Mouse (Mus musculus) adrenal gland, adult 8-10 months (tissue): ENCODE data around the gene Sat2. TPM values are rescaled to one million over a fixed set of nuclear protein-coding genes. Genes with fewer than 3 reads are reported as not detected.

Experiments
- DNase-seq: peaks from one replicate; pipeline ENCODE4 v3.0.0; 2022
- microRNA-seq, 2 experiments: library from miRNA; unstranded; fragments of <30 nt; microRNA quantifications; one replicate each; pipeline ENCODE4 v1.2.0; 2022
- total RNA-seq, 4 experiments: library from RNA; stranded (reverse); gene quantifications; 2 replicates each; pipeline ENCODE4 v1.2.4; 2022

Gene Sat2
- total RNA-seq, 4 experiments from 2014 or later: 7.3 to 17.8 (median 12.8) TPM

- peak; percentile 100 for DNase-seq
These were observed 50.4 kb downstream of the Sat2 start, which contains the start of gene Eif4a1 for GRCm38 (mm10) chr11:69672211-69672706. Gene Eif4a1, minus strand, starts transcription at chr11:69672423.

Small RNAs within 50 kb of the gene (microRNA-seq; reads per million reads assigned to microRNA genes)
- gene Mir1934: 3.7 to 4.2 reads per million in 2 experiments
- gene Mir467f: 0 reads per million in 2 experiments

Other genes starting within 250 kb of the Sat2 start
- 100 to 1,000 TPM; 138 to 160 (median 154) TPM for gene Naa38, start 226.5 kb upstream of the Sat2 start, total RNA-seq
- 10 to 100 TPM; 53.9 to 65.7 (median 60.5) TPM for gene Cyb5d1, start 226.4 kb upstream of the Sat2 start, total RNA-seq
- 10 to 100 TPM in 2 of 4 experiments, 1 to 10 TPM in 2; 6.3 to 16.0 (median 10.4) TPM for gene Tmem88, start 223.8 kb upstream of the Sat2 start, total RNA-seq
- 10 to 100 TPM; 20.4 to 44.2 (median 35.1) TPM for gene Kdm6b, start 208.3 kb upstream of the Sat2 start, total RNA-seq
- 1 to 10 TPM in 1 of 4 experiments, under 1 TPM in 3; 0.14 to 1.0 (median 0.70) TPM for gene Dnah2, start 72.9 kb upstream of the Sat2 start, total RNA-seq
- under 1 TPM; 0.77 to 0.86 (median 0.81) TPM for gene Efnb3, start 61.8 kb upstream of the Sat2 start, total RNA-seq
- 10 to 100 TPM in 3 of 4 experiments, 1 to 10 TPM in 1; 9.1 to 11.9 (median 11.0) TPM for gene Wrap53, start 41.8 kb upstream of the Sat2 start, total RNA-seq
- 10 to 100 TPM; 57.6 to 71.1 (median 64.0) TPM for gene Trp53, start 41.7 kb upstream of the Sat2 start, total RNA-seq
- gene Atp1b2, start 16.1 kb upstream of the Sat2 start, total RNA-seq: 10 to 100 TPM; 22.5 to 47.8 (median 38.2) TPM
- not detected for gene Shbg, start 4.1 kb upstream of the Sat2 start, total RNA-seq
- 100 to 1,000 TPM in 1 of 4 experiments, 10 to 100 TPM in 3; 75.8 to 112 (median 91.2) TPM for gene Fxr2, start 11.0 kb downstream of the Sat2 start, total RNA-seq
- gene Sox15, start 33.3 kb downstream of the Sat2 start, total RNA-seq: not detected
- 100 to 1,000 TPM; 107 to 123 (median 113) TPM for gene Mpdu1, start 40.6 kb downstream of the Sat2 start, total RNA-seq
- 10 to 100 TPM; 17.9 to 43.8 (median 30.0) TPM for gene Cd68, start 44.1 kb downstream of the Sat2 start, total RNA-seq
- 100 to 1,000 TPM; 500 to 614 (median 555) TPM for gene Eif4a1, start 50.4 kb downstream of the Sat2 start, total RNA-seq
- gene Senp3, start 60.1 kb downstream of the Sat2 start, total RNA-seq: 10 to 100 TPM; 72.5 to 92.1 (median 85.0) TPM
- gene Tnfsf13, start 63.8 kb downstream of the Sat2 start, total RNA-seq: 1 to 10 TPM; 2.5 to 7.3 (median 4.5) TPM
- 10 to 100 TPM; 24.1 to 47.6 (median 36.3) TPM for gene Tnfsf12, start 73.8 kb downstream of the Sat2 start, total RNA-seq
- 1 to 10 TPM; 3.4 to 8.4 (median 7.9) TPM for gene Tnfsfm13, start 74.1 kb downstream of the Sat2 start, total RNA-seq
- gene Polr2a, start 136.6 kb downstream of the Sat2 start, total RNA-seq: 100 to 1,000 TPM in 2 of 4 experiments, 10 to 100 TPM in 2; 85.2 to 125 (median 101) TPM
- not detected for gene Slc35g3, start 139.9 kb downstream of the Sat2 start, total RNA-seq
- gene Zbtb4, start 143.9 kb downstream of the Sat2 start, total RNA-seq: 100 to 1,000 TPM in 2 of 4 experiments, 10 to 100 TPM in 2; 73.0 to 121 (median 97.6) TPM
- gene Chrnb1, start 173.9 kb downstream of the Sat2 start, total RNA-seq: 1 to 10 TPM; 1.5 to 8.1 (median 5.0) TPM
- gene Fgf11, start 179.8 kb downstream of the Sat2 start, total RNA-seq: 10 to 100 TPM in 2 of 4 experiments, 1 to 10 TPM in 2; 2.5 to 32.7 (median 16.9) TPM
- gene Tmem102, start 183.6 kb downstream of the Sat2 start, total RNA-seq: 1 to 10 TPM in 1 of 4 experiments, under 1 TPM in 3; 0.45 to 1.1 (median 0.72) TPM
- not detected for gene Gm39566, start 193.3 kb downstream of the Sat2 start, total RNA-seq
- gene Spem2, start 196.4 kb downstream of the Sat2 start, total RNA-seq: not detected
- under 1 TPM in 1 of 4 experiments, not detected in 3; 0.38 TPM for gene Spem1, start 200.2 kb downstream of the Sat2 start, total RNA-seq
- gene Nlgn2, start 215.8 kb downstream of the Sat2 start, total RNA-seq: 10 to 100 TPM; 22.2 to 48.7 (median 35.8) TPM
- 100 to 1,000 TPM; 122 to 164 (median 149) TPM for gene Tmem256, start 216.5 kb downstream of the Sat2 start, total RNA-seq
- 10 to 100 TPM; 40.2 to 69.1 (median 62.1) TPM for gene Plscr3, start 224.4 kb downstream of the Sat2 start, total RNA-seq
- under 1 TPM in 2 of 4 experiments, not detected in 2; 0.11 to 0.20 TPM for gene Tnk1, start 236.7 kb downstream of the Sat2 start, total RNA-seq